Mouse (Mus musculus): Measurements from ENCODE around the gene Eif2b3. TPM values are rescaled to one million over a fixed set of nuclear protein-coding genes. Genes with fewer than 3 reads are reported as not detected.
A peak's percentile ranks its signal among the peaks of the same experiment; 100 is the strongest.

The Eif2b3 gene
- polyA plus RNA-seq, 1 experiment from 2014 or later: 43.7 TPM

GRCm38 (mm10) chr4:117131890-117132793 lies 112.9 kb downstream of the Eif2b3 start:
- WGBS: 36% methylated on average over 7 of the region's 7 CpGs
- no peak for ATAC-seq (ENCODE audit: insufficient number of reproducible peaks, insufficient read depth, low FRiP score, low read depth)
- peaks cover 10% of the 10 kb centered on the region; the same call in 1 of the 2 replicates for H3K4me1 ChIP-seq (ENCODE audit: control insufficient read depth, insufficient read depth, low read length)
- H3K36me3 ChIP-seq (ENCODE audit: control insufficient read depth, insufficient read depth, low read length): peaks cover 7% of the 10 kb centered on the region; the same call in 1 of the 2 replicates
- H3K9me3 ChIP-seq (ENCODE audit: control insufficient read depth, low read depth, low read length): no peaks in the 10 kb centered on the region
- H3K27ac ChIP-seq (ENCODE audit: low read length): no peak overlapping the region
- peak overlapping the region; percentile 89; the same call in 1 of the 2 replicates for H3K4me2 ChIP-seq (replicated peaks; ENCODE audit: low read depth, low read length)
- peak overlapping the region; percentile 60; the same call in 1 of the 2 replicates for H3K9ac ChIP-seq (replicated peaks; ENCODE audit: low read depth, low read length)
- peak overlapping the region; percentile 59; the same call in 1 of the 2 replicates for H3K4me3 ChIP-seq (ENCODE audit: low read depth, low read length)
- H3K27me3 ChIP-seq (ENCODE audit: control insufficient read depth, insufficient read depth, low read length): peaks cover 7% of the 10 kb centered on the region; the same call in 1 of the 2 replicates

- Histone ChIP-seq H3K36me3 (ENCODE audit: control insufficient read depth, insufficient read depth, low read length) (peaks cover 7% of the 10 kb centered on the region; the same call in 1 of the 2 replicates), H3K27ac (ENCODE audit: low read length) (no peak overlapping the region), H3K4me2 (replicated peaks; ENCODE audit: low read depth, low read length) (peak overlapping the region; percentile 89), H3K9ac (replicated peaks; ENCODE audit: low read depth, low read length) (peak overlapping the region; percentile 60; the same call in 1 of the 2 replicates), H3K4me3 (ENCODE audit: low read depth, low read length) (peak overlapping the region; percentile 59), H3K4me1 (ENCODE audit: control insufficient read depth, insufficient read depth, low read length) (peaks cover 10% of the 10 kb centered on the region; the same call in 1 of the 2 replicates), H3K27me3 (ENCODE audit: control insufficient read depth, insufficient read depth, low read length) (peaks cover 7% of the 10 kb centered on the region; the same call in 1 of the 2 replicates), H3K9me3 (ENCODE audit: control insufficient read depth, low read depth, low read length) (no peaks in the 10 kb centered on the region)
- 20% methylated on average over 11 of the region's 11 CpGs for WGBS
- ATAC-seq (ENCODE audit: insufficient number of reproducible peaks, insufficient read depth, low FRiP score, low read depth): no peak
Observed at GRCm38 (mm10) chr4:117132794-117133143, 113.6 kb downstream of the Eif2b3 start.

DNA sequence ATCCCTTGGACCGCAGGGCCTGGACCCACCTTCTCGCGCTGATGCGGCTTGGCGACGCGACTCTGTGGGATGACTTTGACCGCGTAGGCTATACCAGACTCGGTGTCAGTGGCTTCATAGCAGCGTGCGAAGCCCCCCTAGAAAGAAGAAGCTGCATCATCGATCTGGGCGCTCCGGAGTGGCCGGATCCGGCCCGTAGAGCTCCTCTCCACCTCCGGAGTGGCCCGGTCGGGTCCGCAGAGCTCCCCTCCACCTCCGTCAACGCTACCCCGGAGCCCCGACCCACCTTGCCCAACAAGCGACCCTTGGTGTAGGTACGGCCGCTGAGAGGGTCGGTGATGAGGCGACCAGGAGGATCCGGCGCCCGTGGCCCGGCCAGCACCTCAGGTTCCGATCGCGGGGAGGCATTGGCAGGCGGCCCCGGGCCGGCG lies 114.2 kb downstream of the Eif2b3 start:
- Histone ChIP-seq H3K9me3 (ENCODE audit: control insufficient read depth, low read depth, low read length) (no peaks in the 10 kb centered on the region), H3K27ac (ENCODE audit: low read length) (no peak overlapping the region), H3K4me2 (replicated peaks; ENCODE audit: low read depth, low read length) (peak overlapping the region; percentile 89), H3K9ac (replicated peaks; ENCODE audit: low read depth, low read length) (peak overlapping the region; percentile 60), H3K4me3 (ENCODE audit: low read depth, low read length) (peak overlapping the region; percentile 59), H3K4me1 (ENCODE audit: control insufficient read depth, insufficient read depth, low read length) (peaks cover 10% of the 10 kb centered on the region; the same call in 1 of the 2 replicates), H3K27me3 (ENCODE audit: control insufficient read depth, insufficient read depth, low read length) (peaks cover 7% of the 10 kb centered on the region; the same call in 1 of the 2 replicates), H3K36me3 (ENCODE audit: control insufficient read depth, insufficient read depth, low read length) (peaks cover 7% of the 10 kb centered on the region; the same call in 1 of the 2 replicates)
- WGBS: 1% methylated on average over 41 of the region's 42 CpGs
- ATAC-seq (ENCODE audit: insufficient number of reproducible peaks, insufficient read depth, low FRiP score, low read depth): peak; percentile 24

GRCm38 (mm10) chr4:117133817-117134600 lies 114.8 kb downstream of the Eif2b3 start, which contains the start of gene Plk3:
Gene Plk3, minus strand, starts transcription at chr4:117133963.
- H3K27ac ChIP-seq (ENCODE audit: low read length): no peak within 1 kb of the TSS
- H3K27me3 ChIP-seq (ENCODE audit: control insufficient read depth, insufficient read depth, low read length): peaks cover 7% of the 10 kb centered on the region; the same call in 1 of the 2 replicates
- peak within 1 kb of the TSS; percentile 89 for H3K4me2 ChIP-seq (replicated peaks; ENCODE audit: low read depth, low read length)
- H3K9ac ChIP-seq (replicated peaks; ENCODE audit: low read depth, low read length): peak within 1 kb of the TSS; percentile 60
- H3K4me3 ChIP-seq (ENCODE audit: low read depth, low read length): peak within 1 kb of the TSS; percentile 59
- H3K4me1 ChIP-seq (ENCODE audit: control insufficient read depth, insufficient read depth, low read length): peaks cover 10% of the 10 kb centered on the region; the same call in 1 of the 2 replicates
- H3K9me3 ChIP-seq (ENCODE audit: control insufficient read depth, low read depth, low read length): no peaks in the 10 kb centered on the region
- peak; percentile 89 for ATAC-seq (ENCODE audit: insufficient number of reproducible peaks, insufficient read depth, low FRiP score, low read depth)
- peaks cover 4% of the 10 kb centered on the region; the same call in 1 of the 2 replicates for H3K36me3 ChIP-seq (ENCODE audit: control insufficient read depth, insufficient read depth, low read length)
- WGBS: 2% methylated on average over 30 of the region's 48 CpGs

GRCm38 (mm10) chr4:117134601-117134995 lies 115.4 kb downstream of the Eif2b3 start:
- H3K27me3 ChIP-seq (ENCODE audit: control insufficient read depth, insufficient read depth, low read length): peaks cover 7% of the 10 kb centered on the region; the same call in 1 of the 2 replicates
- H3K27ac ChIP-seq (ENCODE audit: low read length): no peak overlapping the region
- peaks cover 4% of the 10 kb centered on the region; the same call in 1 of the 2 replicates for H3K36me3 ChIP-seq (ENCODE audit: control insufficient read depth, insufficient read depth, low read length)
- no peak overlapping the region for H3K9ac ChIP-seq (replicated peaks; ENCODE audit: low read depth, low read length)
- WGBS: 24% methylated on average over 2 of the region's 2 CpGs
- no peaks in the 10 kb centered on the region for H3K9me3 ChIP-seq (ENCODE audit: control insufficient read depth, low read depth, low read length)
- H3K4me1 ChIP-seq (ENCODE audit: control insufficient read depth, insufficient read depth, low read length): peaks cover 10% of the 10 kb centered on the region; the same call in 1 of the 2 replicates
- no peak overlapping the region for H3K4me2 ChIP-seq (replicated peaks; ENCODE audit: low read depth, low read length)
- H3K4me3 ChIP-seq (ENCODE audit: low read depth, low read length): no peak overlapping the region
- no peak for ATAC-seq (ENCODE audit: insufficient number of reproducible peaks, insufficient read depth, low FRiP score, low read depth)

- Histone ChIP-seq H3K27me3 (ENCODE audit: control insufficient read depth, insufficient read depth, low read length) (peaks cover 7% of the 10 kb centered on the region; the same call in 1 of the 2 replicates), H3K4me1 (ENCODE audit: control insufficient read depth, insufficient read depth, low read length) (peaks cover 10% of the 10 kb centered on the region; the same call in 1 of the 2 replicates), H3K4me2 (replicated peaks; ENCODE audit: low read depth, low read length) (no peak overlapping the region), H3K4me3 (ENCODE audit: low read depth, low read length) (no peak overlapping the region), H3K9ac (replicated peaks; ENCODE audit: low read depth, low read length) (no peak overlapping the region), H3K9me3 (ENCODE audit: control insufficient read depth, low read depth, low read length) (no peaks in the 10 kb centered on the region), H3K27ac (ENCODE audit: low read length) (no peak overlapping the region), H3K36me3 (ENCODE audit: control insufficient read depth, insufficient read depth, low read length) (no peaks in the 10 kb centered on the region)
- ATAC-seq (ENCODE audit: insufficient number of reproducible peaks, insufficient read depth, low FRiP score, low read depth): no peak
- WGBS: 27% methylated on average over 8 of the region's 8 CpGs
Observed at GRCm38 (mm10) chr4:117136034-117136433, 116.8 kb downstream of the Eif2b3 start.

Measured in stomach, embryonic 14.5 days (tissue).